Mouse (Mus musculus) natural killer cell, adult 2 months (primary cell): ENCODE measurements around the gene Zfp592.
"Not testable (repeated sequence)": the region's sequence is repeated elsewhere in the genome, so short reads cannot be mapped to it uniquely, and the experiment has no call there.

ENCODE experiments used
- DNase-seq, 2 experiments: peaks; one replicate each; pipeline ENCODE4 v3.0.0; 2022; ENCODE audit warnings: low spot score in 2 of 2

Gene Zfp592

GRCm38 (mm10) chr7:80992980-80993833 is at the start of gene Zfp592:
Gene Zfp592, plus strand, starts transcription at chr7:80993681.
- peak; percentile 71 to 74 for DNase-seq

DNA sequence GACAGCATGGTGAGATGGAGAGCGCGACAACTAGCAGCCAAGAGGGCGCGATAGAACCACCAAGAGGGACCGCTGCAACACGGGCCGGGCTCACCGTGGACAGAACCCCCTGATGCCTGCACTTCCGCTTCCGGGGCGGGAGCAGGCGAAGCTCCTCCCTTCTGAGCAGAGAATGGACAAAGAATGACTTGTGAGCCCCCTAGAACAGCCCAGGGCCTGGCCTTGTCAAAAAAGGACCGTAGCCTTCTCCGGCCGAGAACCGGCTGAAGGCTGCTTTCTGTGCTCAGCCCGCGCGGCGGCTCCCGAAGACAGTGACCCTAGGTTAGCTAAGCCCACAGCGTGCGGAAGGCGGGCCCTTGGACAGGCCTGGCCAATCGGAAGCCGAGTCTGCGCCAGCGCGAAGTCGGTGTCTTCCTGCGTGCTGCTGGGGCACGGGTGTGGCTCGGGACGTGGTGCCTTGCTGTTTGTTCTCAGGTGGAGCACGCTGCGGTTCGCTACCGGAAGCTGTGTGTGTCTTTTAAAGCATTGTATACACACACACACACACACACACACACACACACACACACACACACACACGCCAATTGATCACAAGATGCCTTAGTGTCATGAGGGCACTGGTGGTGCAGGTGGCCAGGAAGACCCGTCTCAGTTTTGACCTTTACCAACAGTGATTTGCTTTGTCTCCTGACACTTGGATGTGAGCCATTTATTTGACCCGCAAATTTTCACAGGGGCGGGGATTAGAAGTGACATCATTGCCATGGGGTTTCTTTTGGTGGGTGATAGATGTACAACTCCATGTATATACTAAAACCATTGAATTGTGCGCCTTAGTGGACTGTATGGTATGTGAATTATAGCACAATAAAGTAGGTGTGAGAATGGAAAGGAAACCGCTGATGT is 45.8 kb upstream of the Zfp592 start, which contains the start of gene Sec11a:
Gene Sec11a, minus strand, starts transcription at position 336 of the 906 bp plus-strand sequence.
- peak; percentile 92 to 94 for DNase-seq

DNA sequence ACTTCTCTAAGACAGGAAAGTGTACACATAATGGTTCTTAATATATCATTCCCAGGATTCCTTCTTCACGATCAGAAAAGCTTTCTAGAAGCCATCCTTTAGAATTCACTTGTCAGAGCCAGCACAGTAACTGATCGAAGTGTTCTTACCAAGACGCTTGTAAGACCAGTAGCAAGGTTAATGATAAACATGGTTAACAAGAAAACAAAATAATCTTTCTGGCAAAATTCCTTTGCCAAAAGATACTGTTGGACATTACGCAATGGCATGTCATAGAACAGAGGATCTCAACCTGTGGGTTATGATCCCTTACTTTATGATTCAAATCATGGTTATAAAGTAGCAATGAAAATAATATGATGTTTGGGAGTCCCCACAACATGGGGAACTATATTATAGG is 42.0 kb upstream of the Zfp592 start:
- DNase-seq, result no peak

GRCm38 (mm10) chr7:80952140-80952539 is 41.3 kb upstream of the Zfp592 start:
- DNase-seq, result no peak

DNA sequence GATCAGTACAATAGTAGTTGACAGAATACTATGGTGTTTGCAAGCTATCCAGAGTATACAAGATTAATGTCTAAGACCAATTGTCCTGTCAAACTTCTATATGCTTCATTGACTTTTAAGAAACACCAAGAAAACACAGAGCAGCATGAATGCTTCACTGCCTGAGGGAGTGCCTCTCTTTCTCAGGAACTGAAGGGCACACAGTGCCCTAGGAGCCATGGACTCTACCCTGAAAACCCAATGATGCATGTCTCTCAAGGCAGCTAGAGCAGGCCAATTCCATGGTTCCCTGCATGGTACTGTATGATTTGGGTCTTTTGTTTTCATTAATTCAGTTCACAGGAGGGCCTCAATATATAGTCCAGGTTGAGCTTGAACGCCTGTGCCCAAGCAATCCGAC is 39.2 kb upstream of the Zfp592 start:
- DNase-seq, result no peak

- no peak for DNase-seq
These were observed 36.6 kb upstream of the Zfp592 start for GRCm38 (mm10) chr7:80956891-80957290.

DNA sequence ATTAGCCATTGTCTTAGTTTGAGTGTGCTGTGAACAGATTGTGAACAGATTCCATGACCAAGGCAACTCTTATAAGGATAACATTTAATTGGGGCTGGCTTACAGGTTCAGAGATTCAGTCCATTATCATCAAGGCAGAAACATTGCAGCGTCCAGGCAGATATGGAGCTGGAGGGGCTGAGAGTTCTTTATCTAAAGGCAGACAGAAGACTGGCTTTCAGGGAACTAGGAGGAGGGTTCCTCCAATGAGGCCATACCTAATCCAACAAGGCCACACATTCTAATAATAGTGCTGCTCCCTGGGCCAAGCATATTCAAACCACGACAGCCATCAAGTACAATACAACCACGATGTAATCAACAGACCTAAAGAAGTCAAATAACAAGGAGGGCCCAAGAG is 34.5 kb upstream of the Zfp592 start:
- DNase-seq, result no peak

DNA sequence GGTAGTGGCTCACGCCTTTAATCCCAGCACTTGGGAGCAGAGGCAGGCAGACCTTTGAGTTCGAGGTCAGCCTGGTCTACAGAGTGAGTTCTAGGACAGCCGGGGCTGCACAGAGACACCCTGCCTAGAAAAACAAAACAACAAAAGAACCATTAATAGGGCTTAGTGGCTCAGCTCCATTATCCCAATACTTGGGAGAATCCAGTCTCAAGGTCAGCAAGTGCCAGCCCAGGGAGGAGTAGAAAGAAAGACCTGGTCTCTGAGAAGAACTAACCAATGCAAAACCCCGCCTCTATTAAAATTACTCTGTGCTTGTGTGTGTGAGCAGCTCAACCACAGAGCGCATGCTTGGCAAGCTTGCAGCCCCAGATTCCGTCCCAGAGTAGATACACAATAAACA is 30.7 kb upstream of the Zfp592 start:
- DNase-seq, result no peak

DNA sequence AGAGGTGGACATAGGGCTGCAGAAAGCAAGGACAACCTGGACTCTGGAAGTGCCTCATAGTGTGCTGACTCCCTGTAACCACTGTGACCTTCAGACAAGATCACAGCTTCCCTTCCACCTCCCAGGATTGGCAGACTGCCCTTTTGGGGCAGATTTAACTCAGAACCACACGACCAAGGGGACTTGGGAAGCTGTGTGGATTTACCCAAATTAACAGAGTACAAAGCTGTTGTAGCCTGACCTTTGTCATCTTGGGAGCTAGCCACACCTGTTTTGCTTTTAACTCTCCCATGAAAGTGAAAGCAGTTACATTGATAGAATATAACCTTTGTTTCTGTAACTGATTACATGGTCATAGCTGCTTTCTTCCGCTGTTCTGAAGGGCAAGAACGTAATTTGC is 22.6 kb upstream of the Zfp592 start:
- DNase-seq, result no peak

- DNase-seq, result no peak
These were observed 22.1 kb upstream of the Zfp592 start for GRCm38 (mm10) chr7:80971419-80971818.

GRCm38 (mm10) chr7:80972082-80972481 is 21.4 kb upstream of the Zfp592 start:
- no peak for DNase-seq

DNA sequence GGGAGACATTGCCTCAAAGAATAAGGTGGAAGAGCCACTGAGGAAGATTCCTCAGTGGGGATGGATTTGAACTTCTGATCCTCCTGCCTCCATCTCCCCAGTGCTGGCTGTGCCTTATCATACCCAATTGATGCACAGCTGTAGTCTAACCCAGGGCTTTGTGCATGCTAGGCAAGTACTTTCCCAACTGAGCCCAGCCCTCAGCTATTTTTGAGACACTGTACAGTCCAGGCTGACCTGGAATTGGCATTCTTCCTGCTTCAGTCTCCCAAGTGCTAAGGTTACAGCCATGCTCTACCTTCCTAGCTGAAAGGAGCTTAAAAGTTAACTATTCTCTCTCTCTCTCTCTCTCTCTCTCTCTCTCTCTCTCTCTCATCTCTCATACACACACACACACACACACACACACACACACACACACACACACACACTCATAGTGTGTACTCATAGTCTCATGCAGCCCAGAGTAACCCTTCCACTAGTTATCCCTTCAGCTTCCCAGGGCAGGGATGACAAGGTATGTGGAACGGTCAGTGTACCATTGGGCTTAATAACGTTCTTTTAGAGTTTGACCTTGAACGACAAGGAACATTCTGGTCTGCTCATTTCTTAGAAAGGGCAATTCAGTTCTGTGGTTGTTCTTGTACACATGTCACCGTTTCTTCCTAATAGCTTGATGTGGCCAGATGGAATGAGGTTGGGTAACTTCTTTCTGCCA is 20.4 kb upstream of the Zfp592 start:
- DNase-seq, result not testable (repeated sequence)

GRCm38 (mm10) chr7:80973638-80974015 is 19.9 kb upstream of the Zfp592 start:
- not testable (repeated sequence) for DNase-seq

DNA sequence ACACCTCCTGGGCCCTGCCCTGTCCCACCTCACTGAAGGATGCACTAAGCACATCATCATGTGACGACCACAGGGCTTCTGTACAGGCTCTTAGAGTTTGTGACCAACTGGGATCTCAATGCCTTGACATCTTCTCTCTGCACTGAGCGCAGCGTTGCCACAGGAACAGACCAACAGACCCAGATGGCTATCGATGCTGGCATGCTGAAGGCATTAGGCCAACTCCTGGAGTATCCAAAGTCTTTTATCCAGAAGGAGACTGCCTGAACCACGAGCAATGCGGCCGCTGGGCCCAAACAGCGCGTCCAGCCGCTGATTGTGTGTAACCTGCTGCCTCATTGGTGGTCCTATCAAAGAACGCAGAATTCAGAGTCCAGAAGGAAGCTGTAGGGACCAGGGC is 12.9 kb upstream of the Zfp592 start:
- DNase-seq, result no peak

DNA sequence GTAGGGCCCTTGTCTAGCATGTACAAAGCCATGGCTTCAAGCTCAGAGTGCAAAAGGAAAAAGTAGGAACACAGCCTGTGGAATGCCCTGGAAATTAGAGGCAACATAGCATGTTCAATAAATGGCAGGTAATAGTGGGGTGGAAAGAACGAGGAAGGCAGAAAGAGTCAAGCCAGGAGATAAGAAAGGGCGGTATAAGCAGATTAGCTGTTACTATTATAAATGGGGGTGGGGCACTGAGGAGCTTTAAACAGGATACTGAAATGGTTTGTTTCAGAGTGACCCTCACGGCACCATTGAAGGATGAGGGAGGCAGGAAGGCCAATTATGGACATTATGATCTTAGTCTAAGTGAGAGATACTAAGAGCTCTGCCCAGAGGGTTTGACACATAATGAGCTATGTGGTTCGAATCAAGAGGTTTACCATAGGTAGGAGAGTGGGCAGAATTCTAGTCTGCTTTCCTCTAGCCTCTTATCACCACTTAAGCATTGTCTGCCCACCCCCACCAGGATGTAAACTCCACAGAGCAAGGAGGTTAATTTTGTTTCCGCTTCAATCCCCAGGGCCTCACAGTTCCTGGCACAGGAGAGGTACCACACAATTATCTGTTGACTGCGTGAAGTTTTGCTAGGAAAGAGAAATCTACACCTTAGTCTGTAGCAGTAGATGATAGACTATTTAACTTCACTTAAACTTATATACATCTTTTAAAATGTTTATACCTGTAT is 6.9 kb upstream of the Zfp592 start:
- DNase-seq, result no peak

- DNase-seq, result no peak
These were observed 5.5 kb upstream of the Zfp592 start for GRCm38 (mm10) chr7:80987805-80988625.

- no peak for DNase-seq
These were observed 3.2 kb upstream of the Zfp592 start for GRCm38 (mm10) chr7:80990276-80990675.

DNA sequence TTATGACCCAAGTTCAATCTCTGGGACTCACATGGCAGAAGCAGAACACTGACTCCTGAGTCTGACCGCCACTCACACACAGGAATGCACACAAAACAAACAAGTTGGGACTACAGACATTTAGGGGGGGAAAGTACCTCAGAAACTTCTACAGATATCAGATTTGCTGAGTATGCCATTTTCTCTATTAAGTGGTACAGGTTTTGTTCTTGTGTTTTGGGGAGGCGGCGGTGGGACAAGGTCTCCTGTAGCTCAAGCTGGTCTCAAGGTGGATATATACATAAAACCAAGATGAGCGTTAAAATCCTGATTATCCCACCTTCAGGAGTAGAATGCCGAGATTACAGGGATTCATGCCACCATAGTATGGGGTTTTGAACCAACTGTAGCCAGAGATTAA is 1.9 kb upstream of the Zfp592 start:
- DNase-seq, result no peak

DNA sequence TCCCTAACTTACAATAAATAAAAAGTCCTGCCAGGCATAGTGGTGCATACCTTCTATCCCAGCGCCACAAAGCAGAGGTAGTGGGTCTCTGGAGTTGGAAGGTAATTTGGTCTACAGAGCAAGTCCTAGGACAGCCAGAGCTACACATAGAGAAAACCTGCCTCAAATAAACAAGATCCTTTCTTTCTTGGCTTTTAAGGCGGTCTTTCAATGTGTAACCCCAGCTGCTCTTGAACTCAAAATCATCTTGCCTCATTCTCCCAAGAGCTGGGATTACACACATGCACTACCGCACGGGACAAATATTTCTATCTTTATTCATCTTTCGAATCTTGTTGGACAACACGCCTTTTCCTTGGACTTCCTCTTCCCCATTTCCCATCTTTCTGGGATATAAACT is 1.4 kb upstream of the Zfp592 start:
- no peak for DNase-seq

DNA sequence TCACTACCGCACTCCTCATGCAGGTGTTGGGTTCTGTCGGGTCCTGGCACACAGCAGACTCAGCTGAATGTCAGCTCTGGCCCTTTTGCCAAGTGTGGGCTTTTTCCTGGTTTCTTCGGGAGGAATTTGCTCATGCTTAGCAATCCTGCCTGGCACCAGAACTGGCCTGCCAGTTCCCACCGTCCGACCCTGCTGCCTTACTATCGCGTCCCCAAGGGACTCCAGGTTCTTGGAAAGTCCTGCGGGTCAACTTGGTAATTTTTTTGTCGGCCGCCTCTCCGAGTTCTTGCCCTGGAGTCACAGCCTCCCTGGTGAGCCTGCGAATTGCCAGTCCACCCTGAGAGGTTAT is 876 bp upstream of the Zfp592 start:
- peak in 1 of 2 experiments; percentile 12 for DNase-seq
